Mouse (Mus musculus): Measurements from ENCODE around the gene Eea1. TPM values are rescaled to one million over a fixed set of nuclear protein-coding genes. Genes with fewer than 3 reads are reported as not detected.

The Eea1 gene
- total and polyA plus RNA-seq, 3 experiments = 9.2 to 43.5 (median 10.2) TPM

- peak overlapping the region; percentile 28 to 84 for H3K4me3 ChIP-seq (ENCODE audit: control insufficient read depth in 1 of 2, insufficient read depth in 1 of 2, low read depth in 2 of 2, low read length in 2 of 2)
- peaks cover 25% of the 10 kb centered on the region for H3K79me2 ChIP-seq (ENCODE audit: control insufficient read depth, insufficient read depth, low read length, poor library complexity)
- H3K27ac ChIP-seq (ENCODE audit: control insufficient read depth, low read depth, low read length) = peak overlapping the region; percentile 53; the same call in 1 of the 2 replicates
- peaks cover 8 to 13% of the 10 kb centered on the region in 2 experiments for H3K4me1 ChIP-seq (ENCODE audit: control insufficient read depth in 1 of 2, insufficient read depth in 2 of 2, low read length in 2 of 2)
- peak; percentile 50 for DNase-seq (ENCODE audit: low read depth, low spot score)
- H3K27me3 ChIP-seq (ENCODE audit: control insufficient read depth in 1 of 2, insufficient read depth in 2 of 2, low read length in 2 of 2) = no peaks in the 10 kb centered on the region; a peak in 1 of 4 replicates
- TF ChIP-seq E2F4 (IDR thresholded peaks at IDR 0.05; ENCODE audit: borderline replicate concordance, low read depth, low read length) (no peak), BHLHE40 (IDR thresholded peaks at IDR 0.05; ENCODE audit: borderline replicate concordance, low read depth, low read length) (peak; percentile 87), RAD21 (IDR thresholded peaks at IDR 0.05; ENCODE audit: low read depth, low read length) (no peak), RCOR1 (IDR thresholded peaks at IDR 0.05; ENCODE audit: low read depth, low read length) (no peak), CTCF (IDR thresholded peaks at IDR 0.05 in 2 of 3, conservative IDR thresholded peaks at IDR 0.05 in 1 of 3; ENCODE audit: control insufficient read depth in 1 of 3, insufficient read depth in 1 of 3, low read depth in 2 of 3, low read length in 3 of 3, poor library complexity in 1 of 3, severe bottlenecking in 1 of 3) (no peak), MXI1 (IDR thresholded peaks at IDR 0.05; ENCODE audit: low read depth, low read length) (0 out of 2 replicates have a peak, but pooled peaks have one; percentile 26), ZNF384 (IDR thresholded peaks at IDR 0.05; ENCODE audit: low read depth, low read length) (0 out of 2 replicates have a peak, but pooled peaks have one; percentile 18), EP300 (IDR thresholded peaks at IDR 0.05; ENCODE audit: low read depth in 1 of 2, low read length in 2 of 2) (no peak)
- H3K9me3 ChIP-seq (replicated peaks; ENCODE audit: insufficient read depth, low read length) = no peaks in the 10 kb centered on the region
- peaks cover 5 to 21% of the 10 kb centered on the region in 2 experiments; a peak in 3 of 4 replicates for H3K36me3 ChIP-seq (ENCODE audit: control insufficient read depth in 1 of 2, insufficient read depth in 2 of 2, low read length in 2 of 2)
- peak overlapping the region; percentile 98 for H3K9ac ChIP-seq (ENCODE audit: control insufficient read depth, low read depth, low read length, poor library complexity, severe bottlenecking)
Measured at GRCm38 (mm10) chr10:95941768-95942425, 1.4 kb downstream of the Eea1 start.

- DNase-seq (ENCODE audit: low read depth, low spot score) = no peak
- Histone ChIP-seq H3K9ac (ENCODE audit: control insufficient read depth, low read depth, low read length, poor library complexity, severe bottlenecking) (no peak overlapping the region), H3K9me3 (replicated peaks; ENCODE audit: insufficient read depth, low read length) (no peaks in the 10 kb centered on the region), H3K36me3 (ENCODE audit: control insufficient read depth in 1 of 2, insufficient read depth in 2 of 2, low read length in 2 of 2) (peaks cover 5 to 19% of the 10 kb centered on the region in 2 experiments; a peak in 3 of 4 replicates), H3K79me2 (ENCODE audit: control insufficient read depth, insufficient read depth, low read length, poor library complexity) (peaks cover 28% of the 10 kb centered on the region), H3K4me1 (ENCODE audit: control insufficient read depth in 1 of 2, insufficient read depth in 2 of 2, low read length in 2 of 2) (peaks cover 6 to 8% of the 10 kb centered on the region in 2 experiments), H3K4me3 (ENCODE audit: control insufficient read depth in 1 of 2, insufficient read depth in 1 of 2, low read depth in 2 of 2, low read length in 2 of 2) (no peak overlapping the region), H3K27me3 (ENCODE audit: control insufficient read depth in 1 of 2, insufficient read depth in 2 of 2, low read length in 2 of 2) (no peaks in the 10 kb centered on the region), H3K27ac (ENCODE audit: control insufficient read depth, low read depth, low read length) (no peak overlapping the region)
- TF ChIP-seq ZNF384 (IDR thresholded peaks at IDR 0.05; ENCODE audit: low read depth, low read length) (no peak), SMC3 (IDR thresholded peaks at IDR 0.05; ENCODE audit: low read depth, low read length) (no peak), USF2 (IDR thresholded peaks at IDR 0.05; ENCODE audit: borderline replicate concordance in 1 of 2, insufficient read depth in 1 of 2, low read depth in 1 of 2, low read length in 2 of 2) (no peak), MXI1 (IDR thresholded peaks at IDR 0.05; ENCODE audit: low read depth, low read length) (no peak), MYC (IDR thresholded peaks at IDR 0.05; ENCODE audit: low read depth, low read length) (no peak), ZMIZ1 (IDR thresholded peaks at IDR 0.05; ENCODE audit: low read depth, low read length) (no peak), RAD21 (IDR thresholded peaks at IDR 0.05; ENCODE audit: low read depth, low read length) (no peak), MAFK (IDR thresholded peaks at IDR 0.05; ENCODE audit: borderline replicate concordance, low read depth, low read length) (no peak), TBP (IDR thresholded peaks at IDR 0.05; ENCODE audit: low read depth, low read length) (no peak), POLR2AphosphoS5 (IDR thresholded peaks at IDR 0.05; ENCODE audit: borderline replicate concordance, low read depth, low read length) (no peak), ELF1 (IDR thresholded peaks at IDR 0.05; ENCODE audit: low read depth, low read length) (no peak), NRF1 (IDR thresholded peaks at IDR 0.05; ENCODE audit: insufficient read depth, low read depth, low read length, poor library complexity, severe bottlenecking) (no peak), UBTF (IDR thresholded peaks at IDR 0.05; ENCODE audit: borderline replicate concordance, insufficient read depth, low read depth, low read length) (no peak), ZKSCAN1 (IDR thresholded peaks at IDR 0.05; ENCODE audit: low read depth, low read length) (no peak), MAZ (IDR thresholded peaks at IDR 0.05; ENCODE audit: low read depth, low read length) (no peak)
Measured at GRCm38 (mm10) chr10:95945086-95945485, 4.6 kb downstream of the Eea1 start.
